Mouse (Mus musculus): Measurements from ENCODE around the gene Gm28051. TPM values are rescaled to one million over a fixed set of nuclear protein-coding genes. Genes with fewer than 3 reads are reported as not detected.

Gm28051 gene
- polyA plus RNA-seq, 1 experiment from 2014 or later = not detected

GRCm38 (mm10) chr12:102699156-102699555 lies 58.4 kb downstream of the Gm28051 start:
- WGBS (ENCODE audit: insufficient replicate concordance) = 55% methylated on average over 1 of the region's 1 CpGs
- Histone ChIP-seq H3K9ac (ENCODE audit: low read depth, low read length) (no peak overlapping the region), H3K36me3 (ENCODE audit: control insufficient read depth, insufficient read depth) (no peaks in the 10 kb centered on the region), H3K9me3 (replicated peaks; ENCODE audit: control insufficient read depth, low read length) (no peaks in the 10 kb centered on the region), H3K4me2 (ENCODE audit: low read depth, low read length) (no peak overlapping the region), H3K27ac (ENCODE audit: low read length) (no peak overlapping the region), H3K27me3 (ENCODE audit: control insufficient read depth, insufficient read depth, low read depth, low read length) (no peaks in the 10 kb centered on the region), H3K4me1 (ENCODE audit: control insufficient read depth, low read depth, low read length) (peaks cover 54% of the 10 kb centered on the region), H3K4me3 (ENCODE audit: low read depth, low read length) (no peak overlapping the region)
- no peak for ATAC-seq (ENCODE audit: low read depth)

GRCm38 (mm10) chr12:102698089-102698684 lies 59.4 kb downstream of the Gm28051 start:
- no peak overlapping the region for H3K4me3 ChIP-seq (ENCODE audit: low read depth, low read length)
- no peak overlapping the region for H3K9ac ChIP-seq (ENCODE audit: low read depth, low read length)
- H3K27ac ChIP-seq (ENCODE audit: low read length) = no peak overlapping the region
- ATAC-seq (ENCODE audit: low read depth) = peak; percentile 47; the same call in 1 of the 2 replicates
- H3K4me2 ChIP-seq (ENCODE audit: low read depth, low read length) = no peak overlapping the region
- no peaks in the 10 kb centered on the region for H3K9me3 ChIP-seq (replicated peaks; ENCODE audit: control insufficient read depth, low read length)
- no peaks in the 10 kb centered on the region for H3K36me3 ChIP-seq (ENCODE audit: control insufficient read depth, insufficient read depth)
- no peaks in the 10 kb centered on the region for H3K27me3 ChIP-seq (ENCODE audit: control insufficient read depth, insufficient read depth, low read depth, low read length)
- WGBS (ENCODE audit: insufficient replicate concordance) = 28% methylated on average over 1 of the region's 1 CpGs
- H3K4me1 ChIP-seq (ENCODE audit: control insufficient read depth, low read depth, low read length) = peaks cover 44% of the 10 kb centered on the region

GRCm38 (mm10) chr12:102697381-102697780 lies 60.2 kb downstream of the Gm28051 start:
- Histone ChIP-seq H3K4me3 (ENCODE audit: low read depth, low read length) (no peak overlapping the region), H3K9ac (ENCODE audit: low read depth, low read length) (no peak overlapping the region), H3K36me3 (ENCODE audit: control insufficient read depth, insufficient read depth) (no peaks in the 10 kb centered on the region), H3K9me3 (replicated peaks; ENCODE audit: control insufficient read depth, low read length) (no peaks in the 10 kb centered on the region), H3K27ac (ENCODE audit: low read length) (no peak overlapping the region), H3K4me1 (ENCODE audit: control insufficient read depth, low read depth, low read length) (peaks cover 38% of the 10 kb centered on the region), H3K27me3 (ENCODE audit: control insufficient read depth, insufficient read depth, low read depth, low read length) (no peaks in the 10 kb centered on the region), H3K4me2 (ENCODE audit: low read depth, low read length) (no peak overlapping the region)
- no peak for ATAC-seq (ENCODE audit: low read depth)
- WGBS (ENCODE audit: insufficient replicate concordance) = 73% methylated on average over 7 of the region's 7 CpGs

- Histone ChIP-seq H3K27me3 (ENCODE audit: control insufficient read depth, insufficient read depth, low read depth, low read length) (no peaks in the 10 kb centered on the region), H3K27ac (ENCODE audit: low read length) (no peak overlapping the region), H3K9me3 (replicated peaks; ENCODE audit: control insufficient read depth, low read length) (no peaks in the 10 kb centered on the region), H3K36me3 (ENCODE audit: control insufficient read depth, insufficient read depth) (no peaks in the 10 kb centered on the region), H3K4me1 (ENCODE audit: control insufficient read depth, low read depth, low read length) (peaks cover 33% of the 10 kb centered on the region), H3K9ac (ENCODE audit: low read depth, low read length) (no peak overlapping the region), H3K4me3 (ENCODE audit: low read depth, low read length) (no peak overlapping the region), H3K4me2 (ENCODE audit: low read depth, low read length) (no peak overlapping the region)
- no peak for ATAC-seq (ENCODE audit: low read depth)
- WGBS (ENCODE audit: insufficient replicate concordance) = 73% methylated on average over 14 of the region's 14 CpGs
Observed at GRCm38 (mm10) chr12:102696635-102697354, 60.8 kb downstream of the Gm28051 start.

GRCm38 (mm10) chr12:102695369-102696239 lies 62.0 kb downstream of the Gm28051 start:
- Histone ChIP-seq H3K27me3 (ENCODE audit: control insufficient read depth, insufficient read depth, low read depth, low read length) (no peaks in the 10 kb centered on the region), H3K4me2 (ENCODE audit: low read depth, low read length) (no peak overlapping the region), H3K27ac (ENCODE audit: low read length) (no peak overlapping the region), H3K9ac (ENCODE audit: low read depth, low read length) (no peak overlapping the region), H3K9me3 (replicated peaks; ENCODE audit: control insufficient read depth, low read length) (no peaks in the 10 kb centered on the region), H3K4me1 (ENCODE audit: control insufficient read depth, low read depth, low read length) (peaks cover 40% of the 10 kb centered on the region), H3K4me3 (ENCODE audit: low read depth, low read length) (no peak overlapping the region), H3K36me3 (ENCODE audit: control insufficient read depth, insufficient read depth) (no peaks in the 10 kb centered on the region)
- ATAC-seq (ENCODE audit: low read depth) = no peak
- WGBS (ENCODE audit: insufficient replicate concordance) = 60% methylated on average over 18 of the region's 18 CpGs

- H3K27me3 ChIP-seq (ENCODE audit: control insufficient read depth, insufficient read depth, low read depth, low read length) = no peaks in the 10 kb centered on the region
- H3K9me3 ChIP-seq (replicated peaks; ENCODE audit: control insufficient read depth, low read length) = no peaks in the 10 kb centered on the region
- no peak overlapping the region for H3K4me2 ChIP-seq (ENCODE audit: low read depth, low read length)
- no peak overlapping the region for H3K4me3 ChIP-seq (ENCODE audit: low read depth, low read length)
- no peaks in the 10 kb centered on the region for H3K36me3 ChIP-seq (ENCODE audit: control insufficient read depth, insufficient read depth)
- H3K27ac ChIP-seq (ENCODE audit: low read length) = no peak overlapping the region
- H3K4me1 ChIP-seq (ENCODE audit: control insufficient read depth, low read depth, low read length) = peaks cover 20% of the 10 kb centered on the region
- ATAC-seq (ENCODE audit: low read depth) = no peak
- H3K9ac ChIP-seq (ENCODE audit: low read depth, low read length) = no peak overlapping the region
- WGBS (ENCODE audit: insufficient replicate concordance) = 55% methylated on average over 7 of the region's 7 CpGs
Observed at GRCm38 (mm10) chr12:102691761-102692160, 65.8 kb downstream of the Gm28051 start.

GRCm38 (mm10) chr12:102691180-102691579 lies 66.4 kb downstream of the Gm28051 start:
- H3K4me3 ChIP-seq (ENCODE audit: low read depth, low read length) = no peak overlapping the region
- no peaks in the 10 kb centered on the region for H3K9me3 ChIP-seq (replicated peaks; ENCODE audit: control insufficient read depth, low read length)
- no peak overlapping the region for H3K9ac ChIP-seq (ENCODE audit: low read depth, low read length)
- H3K27ac ChIP-seq (ENCODE audit: low read length) = peak overlapping the region; percentile 21
- no peaks in the 10 kb centered on the region for H3K36me3 ChIP-seq (ENCODE audit: control insufficient read depth, insufficient read depth)
- no peak for ATAC-seq (ENCODE audit: low read depth)
- peak overlapping the region; percentile 24; the same call in 1 of the 2 replicates for H3K4me2 ChIP-seq (ENCODE audit: low read depth, low read length)
- 63% methylated on average over 11 of the region's 11 CpGs for WGBS (ENCODE audit: insufficient replicate concordance)
- H3K27me3 ChIP-seq (ENCODE audit: control insufficient read depth, insufficient read depth, low read depth, low read length) = no peaks in the 10 kb centered on the region
- H3K4me1 ChIP-seq (ENCODE audit: control insufficient read depth, low read depth, low read length) = peaks cover 18% of the 10 kb centered on the region

- Histone ChIP-seq H3K9me3 (replicated peaks; ENCODE audit: control insufficient read depth, low read length) (no peaks in the 10 kb centered on the region), H3K36me3 (ENCODE audit: control insufficient read depth, insufficient read depth) (no peaks in the 10 kb centered on the region), H3K27ac (ENCODE audit: low read length) (no peak overlapping the region; the same call in 1 of the 2 replicates), H3K4me1 (ENCODE audit: control insufficient read depth, low read depth, low read length) (peaks cover 13% of the 10 kb centered on the region), H3K4me2 (ENCODE audit: low read depth, low read length) (no peak overlapping the region), H3K27me3 (ENCODE audit: control insufficient read depth, insufficient read depth, low read depth, low read length) (no peaks in the 10 kb centered on the region), H3K9ac (ENCODE audit: low read depth, low read length) (no peak overlapping the region), H3K4me3 (ENCODE audit: low read depth, low read length) (no peak overlapping the region)
- ATAC-seq (ENCODE audit: low read depth) = peak; percentile 60
- 39% methylated on average over 15 of the region's 15 CpGs for WGBS (ENCODE audit: insufficient replicate concordance)
Observed at GRCm38 (mm10) chr12:102689773-102690563, 67.6 kb downstream of the Gm28051 start.

Data from liver, embryonic 16.5 days (tissue).